Mouse (Mus musculus): ENCODE measurements around the gene Mug2. TPM values are rescaled to one million over a fixed set of nuclear protein-coding genes. Genes with fewer than 3 reads are reported as not detected.
"Not testable (repeated sequence)": the region's sequence is repeated elsewhere in the genome, so short reads cannot be mapped to it uniquely, and the experiment has no call there.

The Mug2 gene
- 0.11 TPM in 1 of 2 replicates, not detected in the other for polyA plus RNA-seq (2012; rRNA removed)

DNA sequence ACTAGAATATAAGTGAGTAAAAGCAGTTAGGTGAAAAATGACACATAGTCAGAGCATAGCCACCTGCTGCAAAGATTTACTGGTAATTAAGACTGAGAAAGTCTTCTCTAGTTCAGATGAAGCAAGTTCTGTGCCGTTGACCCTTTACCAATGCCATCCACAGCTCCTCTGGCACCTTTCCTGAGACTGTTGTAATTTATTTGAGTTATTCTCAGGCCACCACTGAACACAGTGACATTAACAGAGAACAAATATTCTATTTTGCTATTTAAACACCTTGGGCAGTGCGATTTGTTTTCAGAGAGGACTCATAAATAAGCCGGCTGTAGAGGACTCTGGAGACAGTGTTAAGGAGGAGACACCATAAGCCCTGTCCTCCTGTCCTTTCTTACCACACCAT, at the start of gene Mug2:
TSS of gene Mug2 (plus strand) at position 301 of the 400 bp plus-strand sequence.
- not testable (repeated sequence) for H3K27me3 ChIP-seq (ENCODE audit: control insufficient read depth, insufficient read depth, low read length); H3K36me3 ChIP-seq (ENCODE audit: control insufficient read depth, insufficient read depth, low read length); H3K4me3 ChIP-seq (ENCODE audit: control insufficient read depth, insufficient read depth, low read length); H3K27ac ChIP-seq (ENCODE audit: control insufficient read depth, insufficient read depth, low read length); DNase-seq; H3K4me1 ChIP-seq (replicated peaks; ENCODE audit: control insufficient read depth, insufficient read depth, low read length)
- no CpG with 5 or more reads among the region's 3 CpGs for WGBS

DNA sequence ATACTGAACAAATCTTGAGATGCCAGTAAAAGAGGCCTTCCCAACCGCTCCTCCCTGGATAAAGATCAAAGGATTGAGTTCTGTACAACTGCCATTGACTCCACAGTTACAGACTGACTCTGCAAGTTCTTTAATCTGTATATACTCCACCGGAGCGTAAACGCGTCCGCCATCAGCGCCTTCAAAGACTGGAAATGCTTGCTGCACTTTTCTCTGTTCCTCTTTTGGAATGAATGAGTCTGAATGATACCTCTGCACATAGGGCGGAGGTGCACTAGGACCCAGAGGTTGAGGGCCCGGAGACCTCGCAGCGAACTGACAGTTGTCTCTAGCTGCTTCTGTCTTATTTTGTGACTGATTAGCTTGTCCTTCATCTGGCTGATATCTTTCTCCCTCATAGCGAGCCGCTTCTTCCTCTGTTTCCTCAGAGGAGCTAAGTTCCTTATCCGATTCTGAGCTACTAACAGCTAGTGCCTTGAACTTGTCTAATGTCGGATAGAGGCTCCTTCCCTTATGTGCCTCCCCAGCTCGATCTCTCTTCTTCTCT, 48.7 kb upstream of the Mug2 start:
- H3K27me3 ChIP-seq (ENCODE audit: control insufficient read depth, insufficient read depth, low read length); DNase-seq; H3K27ac ChIP-seq (ENCODE audit: control insufficient read depth, insufficient read depth, low read length); H3K4me3 ChIP-seq (ENCODE audit: control insufficient read depth, insufficient read depth, low read length); H3K36me3 ChIP-seq (ENCODE audit: control insufficient read depth, insufficient read depth, low read length); H3K4me1 ChIP-seq (replicated peaks; ENCODE audit: control insufficient read depth, insufficient read depth, low read length): not testable (repeated sequence)
- 91% methylated on average over 16 of the region's 16 CpGs for WGBS

DNA sequence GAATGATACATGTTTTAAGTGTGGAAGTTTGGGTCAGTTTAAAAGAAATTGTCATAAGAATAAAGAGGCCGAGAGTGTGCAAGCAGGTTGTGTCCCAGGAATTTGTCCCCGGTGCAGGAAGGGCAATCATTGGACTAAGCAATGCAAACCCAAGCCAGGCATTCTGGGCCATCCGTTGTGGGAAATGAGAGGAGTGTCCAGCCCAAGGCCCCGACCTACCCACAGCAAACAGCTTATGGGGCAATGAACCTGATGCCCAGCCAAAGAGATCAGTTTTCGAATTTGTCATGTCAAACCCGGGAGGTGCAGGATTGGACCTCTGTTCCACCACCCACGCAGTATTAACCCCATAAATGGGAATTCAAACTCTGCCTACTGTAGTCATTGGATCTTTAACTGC, 30.9 kb upstream of the Mug2 start:
- Histone ChIP-seq H3K27me3 (ENCODE audit: control insufficient read depth, insufficient read depth, low read length) (no peaks in the 10 kb centered on the region), H3K4me1 (replicated peaks; ENCODE audit: control insufficient read depth, insufficient read depth, low read length) (no peaks in the 10 kb centered on the region), H3K36me3 (ENCODE audit: control insufficient read depth, insufficient read depth, low read length) (no peaks in the 10 kb centered on the region), H3K27ac (ENCODE audit: control insufficient read depth, insufficient read depth, low read length) (no peak overlapping the region), H3K4me3 (ENCODE audit: control insufficient read depth, insufficient read depth, low read length) (no peak overlapping the region)
- TF ChIP-seq CTCF (IDR thresholded peaks at IDR 0.05; ENCODE audit: borderline replicate concordance, control insufficient read depth, extremely low read depth, insufficient read depth, low read length, poor library complexity): no peak
- no peak for TF ChIP-seq POLR2A (IDR thresholded peaks at IDR 0.05; ENCODE audit: control insufficient read depth, extremely low read depth, insufficient read depth, low read length, poor library complexity)
- DNase-seq: no peak
- 84% methylated on average over 7 of the region's 7 CpGs for WGBS

DNA sequence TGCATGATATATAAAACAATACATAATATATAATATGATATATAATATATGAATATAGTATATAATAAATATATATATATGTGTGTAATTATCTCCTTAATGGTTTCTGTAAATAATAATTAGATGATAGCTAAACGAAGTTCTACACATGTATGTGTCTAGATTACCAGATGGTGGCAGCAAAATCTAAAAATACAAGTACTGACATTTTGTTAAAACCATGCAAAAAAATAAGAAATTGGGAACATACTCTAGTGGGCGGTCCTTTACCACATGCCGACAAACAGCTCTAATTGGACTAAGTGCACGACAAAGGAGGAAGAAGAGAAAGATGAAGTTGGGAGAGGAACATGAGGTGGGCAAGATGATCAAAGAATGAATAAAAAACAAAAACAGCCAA, 94.3 kb downstream of the Mug2 start:
- Histone ChIP-seq H3K27ac (ENCODE audit: control insufficient read depth, insufficient read depth, low read length) (no peak overlapping the region), H3K4me1 (replicated peaks; ENCODE audit: control insufficient read depth, insufficient read depth, low read length) (no peaks in the 10 kb centered on the region), H3K4me3 (ENCODE audit: control insufficient read depth, insufficient read depth, low read length) (no peak overlapping the region), H3K36me3 (ENCODE audit: control insufficient read depth, insufficient read depth, low read length) (no peaks in the 10 kb centered on the region), H3K27me3 (ENCODE audit: control insufficient read depth, insufficient read depth, low read length) (no peaks in the 10 kb centered on the region)
- no peak for DNase-seq
- TF ChIP-seq CTCF (IDR thresholded peaks at IDR 0.05; ENCODE audit: borderline replicate concordance, control insufficient read depth, extremely low read depth, insufficient read depth, low read length, poor library complexity): no peak
- no peak for TF ChIP-seq POLR2A (IDR thresholded peaks at IDR 0.05; ENCODE audit: control insufficient read depth, extremely low read depth, insufficient read depth, low read length, poor library complexity)
- WGBS: 76% methylated on average over 4 of the region's 4 CpGs

DNA sequence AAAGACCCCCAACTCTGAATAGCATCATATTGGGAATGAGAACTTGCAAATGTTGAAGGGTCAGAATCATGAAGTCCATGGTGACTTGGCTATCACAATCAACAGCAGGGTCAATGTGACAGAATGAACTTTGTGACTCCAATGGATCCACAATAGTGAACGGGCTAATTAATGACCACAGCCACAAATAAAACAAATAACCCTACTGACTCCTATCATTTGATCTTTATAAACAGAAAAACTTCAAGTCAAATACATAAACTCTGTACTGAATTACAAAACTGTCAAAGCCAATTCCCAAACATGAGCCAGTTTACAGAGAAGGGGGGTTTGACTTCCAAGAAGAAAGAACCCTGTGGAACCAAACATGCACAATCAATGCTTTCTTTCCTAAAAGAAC, 95.1 kb downstream of the Mug2 start:
- H3K4me1 ChIP-seq (replicated peaks; ENCODE audit: control insufficient read depth, insufficient read depth, low read length): no peaks in the 10 kb centered on the region
- DNase-seq: no peak
- no peaks in the 10 kb centered on the region for H3K27me3 ChIP-seq (ENCODE audit: control insufficient read depth, insufficient read depth, low read length)
- TF ChIP-seq POLR2A (IDR thresholded peaks at IDR 0.05; ENCODE audit: control insufficient read depth, extremely low read depth, insufficient read depth, low read length, poor library complexity) (no peak), CTCF (IDR thresholded peaks at IDR 0.05; ENCODE audit: borderline replicate concordance, control insufficient read depth, extremely low read depth, insufficient read depth, low read length, poor library complexity) (no peak)
- no peaks in the 10 kb centered on the region for H3K36me3 ChIP-seq (ENCODE audit: control insufficient read depth, insufficient read depth, low read length)
- no peak overlapping the region for H3K27ac ChIP-seq (ENCODE audit: control insufficient read depth, insufficient read depth, low read length)
- 83% methylated on average over 1 of the region's 1 CpGs for WGBS
- H3K4me3 ChIP-seq (ENCODE audit: control insufficient read depth, insufficient read depth, low read length): no peak overlapping the region

DNA sequence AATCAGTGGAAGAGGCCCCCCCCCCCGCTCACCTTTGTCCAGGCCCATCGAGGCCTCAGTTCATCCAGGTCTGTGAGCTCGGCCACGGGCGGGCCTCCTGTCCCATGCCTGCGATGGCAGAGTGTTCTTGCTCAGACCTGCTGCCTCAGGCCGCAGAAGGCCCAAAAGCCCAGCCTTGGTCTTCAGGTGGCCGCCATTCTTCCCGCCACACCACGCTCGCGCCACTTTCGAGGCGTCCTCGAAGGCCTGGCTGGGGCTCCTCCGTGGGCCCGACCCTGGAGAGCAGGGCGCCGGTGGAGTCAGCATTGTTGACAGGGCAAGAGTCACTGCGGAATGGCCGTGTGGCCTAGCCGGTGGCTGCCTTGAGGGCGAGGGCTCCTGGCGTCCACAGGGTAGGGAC, 110.4 kb downstream of the Mug2 start:
- Histone ChIP-seq H3K27me3 (ENCODE audit: control insufficient read depth, insufficient read depth, low read length) (no peaks in the 10 kb centered on the region), H3K4me3 (ENCODE audit: control insufficient read depth, insufficient read depth, low read length) (no peak overlapping the region), H3K4me1 (replicated peaks; ENCODE audit: control insufficient read depth, insufficient read depth, low read length) (no peaks in the 10 kb centered on the region), H3K27ac (ENCODE audit: control insufficient read depth, insufficient read depth, low read length) (no peak overlapping the region), H3K36me3 (ENCODE audit: control insufficient read depth, insufficient read depth, low read length) (no peaks in the 10 kb centered on the region)
- no peak for TF ChIP-seq POLR2A (IDR thresholded peaks at IDR 0.05; ENCODE audit: control insufficient read depth, extremely low read depth, insufficient read depth, low read length, poor library complexity)
- no peak for DNase-seq
- 95% methylated on average over 24 of the region's 24 CpGs for WGBS

DNA sequence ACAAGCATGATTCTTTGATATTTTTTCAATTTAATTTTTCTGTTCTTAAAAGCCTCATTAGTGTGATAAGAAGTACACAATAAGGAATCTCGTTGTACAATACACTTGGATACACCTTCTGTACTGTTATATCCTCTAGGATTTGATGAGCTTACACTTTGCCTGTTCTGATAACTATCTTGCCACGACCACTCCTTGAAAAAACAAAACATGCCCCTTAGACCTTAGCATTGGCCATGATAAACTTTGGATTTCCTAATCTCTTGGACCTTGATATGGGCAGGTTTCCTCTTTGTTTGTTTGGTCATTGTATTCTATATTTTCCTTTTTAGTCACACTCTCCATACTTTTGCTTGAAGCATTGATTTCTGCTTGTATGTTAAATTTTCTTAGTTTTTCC, 123.0 kb downstream of the Mug2 start:
- H3K4me1 ChIP-seq (replicated peaks; ENCODE audit: control insufficient read depth, insufficient read depth, low read length): no peaks in the 10 kb centered on the region
- no peak for TF ChIP-seq CTCF (IDR thresholded peaks at IDR 0.05; ENCODE audit: borderline replicate concordance, control insufficient read depth, extremely low read depth, insufficient read depth, low read length, poor library complexity)
- no peak for TF ChIP-seq POLR2A (IDR thresholded peaks at IDR 0.05; ENCODE audit: control insufficient read depth, extremely low read depth, insufficient read depth, low read length, poor library complexity)
- no peaks in the 10 kb centered on the region for H3K36me3 ChIP-seq (ENCODE audit: control insufficient read depth, insufficient read depth, low read length)
- H3K4me3 ChIP-seq (ENCODE audit: control insufficient read depth, insufficient read depth, low read length): no peak overlapping the region
- no peak for DNase-seq
- H3K27ac ChIP-seq (ENCODE audit: control insufficient read depth, insufficient read depth, low read length): no peak overlapping the region
- H3K27me3 ChIP-seq (ENCODE audit: control insufficient read depth, insufficient read depth, low read length): no peaks in the 10 kb centered on the region
- whole genome bisulfite sequencing: 58% methylated on average over 2 of the region's 2 CpGs

Other genes with a start within 250 kb of the Mug2 start
- gene Mug1, start 168.2 kb upstream of the Mug2 start, polyA plus RNA-seq (2012; rRNA removed): 0.84 TPM in 1 of 2 replicates, not detected in the other

Measured in thymus, adult 2 months (tissue).